Mouse (Mus musculus): ENCODE measurements at regions not wholly inside any gene's neighbourhood (a gene's known extent, or its start where the extent isn't known, plus 50 kb on each side); places are given as distances from the start of the nearest gene placed in this dataset.

- Histone ChIP-seq H3K4me3 (replicated peaks; ENCODE audit: extremely low read depth, low read depth, low read length) (no peak overlapping the region), H3K4me1 (ENCODE audit: control insufficient read depth, insufficient read depth, low read length) (no peaks in the 10 kb centered on the region)
- DNase-seq: no peak
- no peak for TF ChIP-seq CTCF (IDR thresholded peaks at IDR 0.05; ENCODE audit: insufficient read depth, low read length)
- TF ChIP-seq POLR2A (IDR thresholded peaks at IDR 0.05; ENCODE audit: borderline replicate concordance, extremely low read depth, low read depth, low read length): no peak
- 90% methylated on average over 2 of the region's 2 CpGs for WGBS
Observed at GRCm38 (mm10) chr16:19834128-19834527, 74.1 kb downstream of the B3gnt5 start.

GRCm38 (mm10) chr16:19834750-19835149, 74.7 kb downstream of the B3gnt5 start:
- Histone ChIP-seq H3K4me1 (ENCODE audit: control insufficient read depth, insufficient read depth, low read length) (no peaks in the 10 kb centered on the region), H3K4me3 (replicated peaks; ENCODE audit: extremely low read depth, low read depth, low read length) (no peak overlapping the region)
- TF ChIP-seq CTCF (IDR thresholded peaks at IDR 0.05; ENCODE audit: insufficient read depth, low read length) (no peak), POLR2A (IDR thresholded peaks at IDR 0.05; ENCODE audit: borderline replicate concordance, extremely low read depth, low read depth, low read length) (no peak)
- 70% methylated on average over 2 of the region's 2 CpGs for WGBS
- DNase-seq: no peak

- WGBS: 23% methylated on average over 1 of the region's 1 CpGs
- no peak for DNase-seq
- H3K4me1 ChIP-seq (ENCODE audit: control insufficient read depth, insufficient read depth, low read length): no peaks in the 10 kb centered on the region
- TF ChIP-seq CTCF (IDR thresholded peaks at IDR 0.05; ENCODE audit: insufficient read depth, low read length): no peak
- no peak for TF ChIP-seq POLR2A (IDR thresholded peaks at IDR 0.05; ENCODE audit: borderline replicate concordance, extremely low read depth, low read depth, low read length)
- H3K4me3 ChIP-seq (replicated peaks; ENCODE audit: extremely low read depth, low read depth, low read length): no peak overlapping the region
Observed at GRCm38 (mm10) chr16:19839831-19840230, 79.8 kb downstream of the B3gnt5 start.

GRCm38 (mm10) chr16:19842346-19843025, 82.5 kb downstream of the B3gnt5 start:
- TF ChIP-seq CTCF (IDR thresholded peaks at IDR 0.05; ENCODE audit: insufficient read depth, low read length): no peak
- DNase-seq: no peak
- H3K4me3 ChIP-seq (replicated peaks; ENCODE audit: extremely low read depth, low read depth, low read length): no peak overlapping the region
- H3K4me1 ChIP-seq (ENCODE audit: control insufficient read depth, insufficient read depth, low read length): no peaks in the 10 kb centered on the region
- 55% methylated on average over 3 of the region's 3 CpGs for WGBS

- Histone ChIP-seq H3K4me1 (ENCODE audit: control insufficient read depth, insufficient read depth, low read length) (no peaks in the 10 kb centered on the region), H3K4me3 (replicated peaks; ENCODE audit: extremely low read depth, low read depth, low read length) (no peak overlapping the region)
- TF ChIP-seq POLR2A (IDR thresholded peaks at IDR 0.05; ENCODE audit: borderline replicate concordance, extremely low read depth, low read depth, low read length): no peak
- no peak for TF ChIP-seq CTCF (IDR thresholded peaks at IDR 0.05; ENCODE audit: insufficient read depth, low read length)
- no peak for DNase-seq
Observed at GRCm38 (mm10) chr16:19843738-19844137, 83.7 kb downstream of the B3gnt5 start.

- 13% methylated on average over 1 of the region's 1 CpGs for WGBS
- DNase-seq: no peak
- Histone ChIP-seq H3K4me1 (ENCODE audit: control insufficient read depth, insufficient read depth, low read length) (no peaks in the 10 kb centered on the region), H3K4me3 (replicated peaks; ENCODE audit: extremely low read depth, low read depth, low read length) (no peak overlapping the region)
- TF ChIP-seq CTCF (IDR thresholded peaks at IDR 0.05; ENCODE audit: insufficient read depth, low read length) (peak; percentile 28; the same call in 1 of the 2 replicates), POLR2A (IDR thresholded peaks at IDR 0.05; ENCODE audit: borderline replicate concordance, extremely low read depth, low read depth, low read length) (no peak)
Observed at GRCm38 (mm10) chr16:19848395-19848794, 88.4 kb downstream of the B3gnt5 start.

GRCm38 (mm10) chr16:19865306-19865705, 105.3 kb downstream of the B3gnt5 start:
- H3K4me3 ChIP-seq (replicated peaks; ENCODE audit: extremely low read depth, low read depth, low read length): no peak overlapping the region
- no peaks in the 10 kb centered on the region for H3K4me1 ChIP-seq (ENCODE audit: control insufficient read depth, insufficient read depth, low read length)
- WGBS: 85% methylated on average over 5 of the region's 5 CpGs
- DNase-seq: no peak
- TF ChIP-seq POLR2A (IDR thresholded peaks at IDR 0.05; ENCODE audit: borderline replicate concordance, extremely low read depth, low read depth, low read length) (no peak), CTCF (IDR thresholded peaks at IDR 0.05; ENCODE audit: insufficient read depth, low read length) (no peak)

GRCm38 (mm10) chr16:19865931-19866330, 105.9 kb downstream of the B3gnt5 start:
- Histone ChIP-seq H3K4me1 (ENCODE audit: control insufficient read depth, insufficient read depth, low read length) (no peaks in the 10 kb centered on the region), H3K4me3 (replicated peaks; ENCODE audit: extremely low read depth, low read depth, low read length) (no peak overlapping the region)
- DNase-seq: no peak
- TF ChIP-seq POLR2A (IDR thresholded peaks at IDR 0.05; ENCODE audit: borderline replicate concordance, extremely low read depth, low read depth, low read length) (no peak), CTCF (IDR thresholded peaks at IDR 0.05; ENCODE audit: insufficient read depth, low read length) (no peak)

- Histone ChIP-seq H3K4me3 (replicated peaks; ENCODE audit: extremely low read depth, low read depth, low read length) (no peak overlapping the region), H3K4me1 (ENCODE audit: control insufficient read depth, insufficient read depth, low read length) (no peaks in the 10 kb centered on the region)
- TF ChIP-seq POLR2A (IDR thresholded peaks at IDR 0.05; ENCODE audit: borderline replicate concordance, extremely low read depth, low read depth, low read length): no peak
- TF ChIP-seq CTCF (IDR thresholded peaks at IDR 0.05; ENCODE audit: insufficient read depth, low read length): no peak
- no peak for DNase-seq
Observed at GRCm38 (mm10) chr16:19869425-19869824, 109.4 kb downstream of the B3gnt5 start.

GRCm38 (mm10) chr16:19876861-19877554, 105.8 kb downstream of the Klhl6 start:
- Histone ChIP-seq H3K4me1 (ENCODE audit: control insufficient read depth, insufficient read depth, low read length) (no peaks in the 10 kb centered on the region), H3K4me3 (replicated peaks; ENCODE audit: extremely low read depth, low read depth, low read length) (no peak overlapping the region)
- 46% methylated on average over 10 of the region's 10 CpGs for WGBS
- no peak for TF ChIP-seq CTCF (IDR thresholded peaks at IDR 0.05; ENCODE audit: insufficient read depth, low read length)
- TF ChIP-seq POLR2A (IDR thresholded peaks at IDR 0.05; ENCODE audit: borderline replicate concordance, extremely low read depth, low read depth, low read length): no peak
- DNase-seq: no peak

Measured in lung, adult 2 months (tissue).